Mouse (Mus musculus) gastrocnemius, postnatal 10 days (tissue): ENCODE results near the gene Smtnl2. TPM values are rescaled to one million over a fixed set of nuclear protein-coding genes. Genes with fewer than 3 reads are reported as not detected.
A peak's percentile ranks its signal among the peaks of the same experiment; 100 is the strongest.

Experiments used
- DNase-seq: peaks from one replicate; pipeline ENCODE4 v3.0.0; 2021; ENCODE audit warnings: mixed read lengths
- total RNA-seq, 2 experiments: library from RNA; stranded (reverse); gene quantifications; 2 replicates each; pipeline ENCODE4 v1.2.3; 2021

Gene Smtnl2
- total RNA-seq, 2 experiments from 2014 or later, result 145 to 153 TPM

DNA sequence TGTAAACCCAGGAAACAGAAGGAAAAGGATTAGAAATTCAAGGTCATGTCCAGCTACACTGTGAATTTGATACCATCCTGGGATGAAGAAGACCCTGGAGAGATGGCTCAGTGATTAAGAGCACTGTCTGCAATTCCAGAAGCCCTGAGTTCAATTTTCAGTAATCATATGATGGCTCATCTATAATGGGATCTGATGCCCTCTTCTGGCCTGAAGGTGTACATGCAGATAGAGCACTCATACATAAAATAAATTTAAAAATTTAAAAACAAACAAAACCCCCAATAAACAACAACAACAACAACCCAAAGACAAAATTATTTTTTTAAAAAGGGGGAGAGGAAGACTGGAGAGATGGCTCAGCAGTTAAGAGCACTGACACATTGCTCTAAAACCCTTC is 15.4 kb upstream of the Smtnl2 start:
- DNase-seq, result no peak

DNA sequence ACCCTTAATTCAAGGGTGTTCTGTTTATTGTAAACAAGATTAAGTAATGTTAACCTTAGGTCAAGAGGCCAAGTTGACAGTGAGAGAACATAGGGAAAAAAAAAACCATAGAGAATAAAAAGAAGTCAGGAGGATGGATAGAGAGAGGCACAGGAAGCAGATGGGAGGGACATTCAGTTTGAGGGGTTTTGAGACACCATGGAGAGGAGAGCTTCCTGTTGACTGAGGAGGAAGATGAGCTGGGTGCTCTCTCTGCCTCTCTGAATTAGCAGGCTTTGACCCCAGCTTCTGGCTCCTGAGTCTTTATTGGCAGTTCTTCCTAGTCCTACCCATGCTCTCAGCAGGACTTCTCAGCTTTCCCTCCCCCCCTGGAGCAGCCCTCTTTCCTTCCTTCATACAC is 13.7 kb upstream of the Smtnl2 start:
- DNase-seq, result no peak

DNA sequence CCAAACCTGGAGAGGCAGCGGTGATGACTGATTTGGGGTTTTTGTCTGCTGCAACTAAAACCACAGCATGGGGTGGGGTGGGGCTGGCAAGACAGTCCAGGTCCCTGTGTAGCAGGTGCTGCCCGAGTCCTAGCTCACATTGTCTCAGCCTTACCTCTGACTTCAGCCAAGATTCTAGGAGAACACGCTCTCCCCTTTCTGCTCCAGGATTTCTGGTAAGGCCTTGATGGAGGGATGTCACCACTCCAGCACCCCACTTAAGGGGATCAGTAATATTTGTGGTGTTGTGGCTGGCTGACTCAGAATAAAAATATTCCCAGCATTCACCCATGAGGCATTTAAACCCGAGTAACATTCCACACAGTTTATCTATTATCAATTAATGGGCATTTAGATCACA is 12.2 kb upstream of the Smtnl2 start:
- DNase-seq, result no peak

DNA sequence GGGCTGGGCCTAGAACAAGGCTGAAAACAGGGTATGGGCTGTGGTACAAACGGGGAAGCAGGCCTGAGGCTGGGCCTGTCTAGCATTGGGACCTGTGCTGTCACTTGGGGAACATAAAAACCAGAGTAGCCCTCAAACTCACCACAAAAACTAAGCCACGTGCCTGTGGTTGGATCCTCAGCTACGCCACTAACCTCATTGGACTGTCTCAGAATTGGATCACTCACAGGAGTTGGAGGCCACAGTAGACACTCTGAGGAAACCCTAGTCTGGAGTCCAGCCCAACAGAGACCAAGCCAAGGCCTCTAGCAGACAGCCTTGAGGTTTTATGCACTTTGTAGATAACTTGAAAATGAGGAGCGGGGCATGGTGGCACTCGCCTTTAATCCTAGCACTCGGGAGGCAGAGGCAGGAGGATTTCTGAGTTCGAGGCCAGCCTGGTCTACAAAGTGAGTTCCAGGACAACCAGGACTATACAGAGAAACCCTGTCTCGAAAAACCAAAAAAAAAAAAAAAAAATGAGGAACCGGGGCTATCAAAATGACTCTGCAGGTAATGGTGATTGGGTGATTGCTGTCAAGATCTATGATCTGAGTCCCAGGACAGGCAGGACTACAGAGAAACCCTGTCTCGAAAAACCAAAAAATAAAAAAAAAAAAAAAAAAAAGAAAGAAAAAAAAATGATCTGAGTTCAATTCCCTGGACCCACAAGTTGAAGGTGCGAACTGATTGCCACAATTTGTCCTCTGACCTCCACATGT is 10.2 kb upstream of the Smtnl2 start:
- DNase-seq, result no peak

DNA sequence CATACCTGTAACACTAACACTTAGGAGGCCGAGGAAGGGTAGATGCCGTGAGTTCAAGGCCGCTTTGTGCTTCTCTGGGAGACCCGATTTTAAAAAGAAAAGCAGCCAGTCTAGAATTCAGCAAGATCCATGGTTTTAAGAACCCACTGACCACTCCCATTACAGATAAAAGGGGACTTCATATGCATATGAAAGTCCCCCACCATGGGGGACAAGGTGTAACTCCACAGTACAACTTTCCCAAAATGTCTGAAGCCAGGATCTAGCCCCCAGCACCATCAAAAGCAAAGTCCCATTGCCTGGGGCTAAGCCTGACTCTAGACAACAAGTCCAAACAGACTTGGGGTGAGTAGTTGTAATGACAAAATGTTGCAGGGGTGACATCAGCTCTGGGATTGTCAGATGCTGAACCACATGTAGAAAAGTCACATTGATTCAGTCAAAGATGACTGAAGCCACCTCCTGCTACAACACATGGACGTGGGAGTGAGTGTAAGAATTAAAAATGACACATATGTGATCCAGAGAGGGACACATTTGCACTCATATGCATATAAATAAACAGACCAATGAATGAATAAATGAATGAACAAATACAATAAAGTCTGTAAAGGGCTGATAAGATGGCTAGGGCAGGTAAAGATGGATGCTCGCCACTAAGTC is 9.1 kb upstream of the Smtnl2 start:
- DNase-seq, result no peak

DNA sequence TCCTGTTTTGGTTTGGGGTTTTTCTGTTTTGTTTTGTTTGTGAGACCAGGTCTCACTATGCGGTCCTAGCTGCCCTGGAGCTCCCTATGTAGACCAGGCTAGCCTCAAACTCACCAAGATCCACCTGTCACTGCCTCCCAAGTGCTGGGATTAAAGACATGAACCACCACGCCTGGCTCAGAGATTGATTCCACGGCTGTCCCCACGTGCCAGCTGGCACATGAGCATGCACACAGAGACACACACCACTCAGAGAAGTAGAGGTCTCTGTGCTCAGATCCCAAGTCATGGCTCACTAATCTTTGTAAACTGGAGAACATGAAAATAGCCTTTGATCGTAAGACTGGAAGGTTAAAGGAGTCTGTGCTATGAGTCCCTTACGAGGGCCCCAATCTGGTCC is 7.5 kb upstream of the Smtnl2 start:
- no peak for DNase-seq

DNA sequence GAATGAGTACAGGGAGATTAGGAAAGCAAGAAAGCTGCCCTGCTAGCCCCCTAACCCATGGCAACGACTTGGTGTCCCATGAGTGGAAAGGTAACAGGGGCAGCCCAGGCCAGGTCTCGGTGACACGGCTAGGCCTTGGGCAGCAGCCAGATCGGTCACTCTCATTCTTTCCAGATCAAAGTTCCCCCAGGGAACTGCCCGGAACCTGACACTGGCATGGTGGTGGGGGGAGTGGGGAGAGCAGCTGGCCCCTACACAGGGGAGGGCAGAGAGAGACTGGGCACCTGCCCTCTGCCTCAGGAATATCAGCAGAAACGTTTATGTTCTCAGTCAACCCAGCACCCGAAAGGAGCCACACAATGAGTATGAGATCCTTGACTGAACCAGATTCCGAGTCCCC is 6.7 kb upstream of the Smtnl2 start:
- DNase-seq, result peak; percentile 48

DNA sequence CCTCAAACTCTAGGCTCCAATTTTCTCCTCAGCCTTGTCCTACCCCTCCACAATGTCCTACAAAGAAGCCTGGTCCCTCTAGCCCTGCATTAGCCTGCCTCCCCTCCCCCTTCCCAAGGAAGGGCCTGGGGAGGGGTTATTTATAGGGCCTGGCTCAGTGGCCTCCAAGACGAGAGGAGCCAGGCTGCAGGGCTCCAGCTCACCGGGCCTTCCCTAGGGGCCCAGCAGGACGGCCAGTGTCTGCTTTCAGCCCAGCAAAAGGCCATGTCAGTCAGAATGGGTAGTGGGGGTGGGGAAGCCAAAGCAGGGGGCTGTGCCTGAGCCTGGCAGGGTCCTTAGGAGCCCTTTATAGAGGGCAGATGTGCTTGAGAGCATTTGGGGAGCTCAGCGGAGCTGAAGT is 5.9 kb upstream of the Smtnl2 start:
- peak; percentile 43 for DNase-seq

DNA sequence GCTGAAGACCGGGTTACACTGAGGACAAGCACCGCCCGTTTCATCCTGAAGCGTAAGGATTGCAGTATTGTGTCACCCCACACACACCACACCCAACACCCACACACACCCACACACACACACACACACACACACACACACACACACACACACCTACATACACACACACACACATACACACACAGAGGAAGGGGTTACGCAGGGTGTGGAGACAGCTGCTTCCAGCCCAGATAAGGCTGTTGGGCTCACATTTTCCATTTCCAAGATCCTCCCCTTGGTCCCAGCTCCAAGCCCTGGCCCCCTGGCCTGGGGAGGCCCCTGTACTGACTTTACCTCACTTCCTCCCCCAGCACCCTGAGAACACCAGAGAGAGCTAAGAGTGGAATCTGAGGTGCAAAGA is 5.2 kb upstream of the Smtnl2 start:
- no peak for DNase-seq

DNA sequence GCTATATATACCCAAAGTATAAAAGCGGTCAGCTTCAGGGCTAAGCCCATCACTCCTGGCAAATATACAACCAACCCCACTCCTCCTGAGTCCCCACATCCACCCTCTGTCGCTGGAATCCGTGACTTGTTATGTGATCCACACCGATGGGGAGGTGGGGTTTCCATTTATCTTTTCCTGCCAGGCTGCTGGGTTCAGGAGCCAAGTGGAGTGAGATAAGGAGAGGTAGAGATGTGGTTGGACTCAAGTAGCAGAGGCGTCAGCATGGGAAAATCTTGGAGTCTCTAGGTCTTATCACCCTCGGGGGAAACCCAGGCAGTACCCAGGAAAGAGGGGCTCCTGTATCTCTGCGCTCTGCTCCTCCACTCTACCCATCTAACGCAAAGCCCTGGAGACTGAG is 3.6 kb upstream of the Smtnl2 start:
- no peak for DNase-seq

DNA sequence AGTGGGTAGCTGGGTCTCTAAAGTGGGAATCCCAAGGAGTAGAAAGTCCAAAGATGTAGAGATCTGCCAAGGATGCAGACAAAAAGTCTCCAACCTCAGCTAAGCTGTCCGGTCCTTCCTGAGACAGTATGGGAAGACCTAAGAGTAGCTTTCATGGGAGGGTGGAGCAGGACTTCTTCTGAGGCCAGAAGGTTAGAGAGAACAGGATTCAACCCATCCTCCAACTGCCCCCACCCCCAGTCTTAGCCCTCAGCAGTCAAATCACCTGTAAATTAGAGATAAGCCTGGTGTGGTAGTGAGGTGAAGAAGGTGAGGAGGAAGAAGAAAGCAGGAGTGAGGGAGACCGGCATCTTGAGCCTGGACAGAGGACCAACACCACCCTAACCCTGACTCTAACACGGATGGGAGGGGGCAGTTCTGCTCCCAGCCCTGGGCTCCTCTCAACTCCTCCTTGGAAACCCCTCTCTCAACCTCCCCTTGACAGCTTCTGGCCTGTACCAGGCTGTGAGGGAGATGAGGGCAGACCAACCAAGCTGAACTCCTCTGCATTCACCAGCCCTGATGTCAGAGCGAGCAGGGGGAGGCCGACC is 2.2 kb upstream of the Smtnl2 start:
- no peak for DNase-seq

DNA sequence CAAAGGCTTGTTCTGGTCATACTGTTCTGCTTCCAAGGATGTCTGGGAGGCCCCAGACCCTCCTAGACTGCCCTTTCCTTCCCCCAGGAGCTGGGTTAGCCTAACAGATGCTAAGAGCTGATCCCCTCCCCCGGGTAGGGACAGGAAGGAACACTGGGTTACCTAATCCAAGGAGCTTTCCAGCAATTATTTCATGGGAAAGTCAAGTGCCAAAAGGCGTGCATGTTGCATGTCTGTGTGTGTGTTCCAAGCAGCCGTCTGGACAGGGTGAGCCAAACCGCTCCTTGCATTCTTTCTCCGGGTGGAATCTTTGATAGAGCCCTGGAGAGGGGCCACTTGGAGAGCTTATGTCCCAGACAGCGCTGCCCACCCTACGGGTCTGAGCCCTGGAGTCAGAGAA is 1.5 kb upstream of the Smtnl2 start:
- no peak for DNase-seq

DNA sequence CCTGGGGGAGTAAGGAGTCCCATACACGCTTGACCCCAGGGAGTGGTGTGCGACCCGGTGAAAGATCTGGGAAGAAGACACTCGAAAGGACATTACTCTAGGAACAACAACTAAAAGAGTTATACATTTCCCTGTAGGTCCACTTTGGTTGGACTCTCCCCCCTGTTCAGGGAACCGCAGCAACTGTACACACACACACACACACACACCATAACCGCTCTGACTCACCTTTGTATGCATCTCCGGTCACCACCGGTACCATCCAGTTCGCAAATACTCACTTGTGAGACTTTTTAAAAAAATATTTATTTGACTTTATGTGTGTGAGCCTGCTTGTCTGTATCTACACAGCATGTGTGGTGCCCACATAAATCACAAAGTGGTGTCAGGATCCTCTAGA is 432 bp upstream of the Smtnl2 start:
- no peak for DNase-seq

DNA sequence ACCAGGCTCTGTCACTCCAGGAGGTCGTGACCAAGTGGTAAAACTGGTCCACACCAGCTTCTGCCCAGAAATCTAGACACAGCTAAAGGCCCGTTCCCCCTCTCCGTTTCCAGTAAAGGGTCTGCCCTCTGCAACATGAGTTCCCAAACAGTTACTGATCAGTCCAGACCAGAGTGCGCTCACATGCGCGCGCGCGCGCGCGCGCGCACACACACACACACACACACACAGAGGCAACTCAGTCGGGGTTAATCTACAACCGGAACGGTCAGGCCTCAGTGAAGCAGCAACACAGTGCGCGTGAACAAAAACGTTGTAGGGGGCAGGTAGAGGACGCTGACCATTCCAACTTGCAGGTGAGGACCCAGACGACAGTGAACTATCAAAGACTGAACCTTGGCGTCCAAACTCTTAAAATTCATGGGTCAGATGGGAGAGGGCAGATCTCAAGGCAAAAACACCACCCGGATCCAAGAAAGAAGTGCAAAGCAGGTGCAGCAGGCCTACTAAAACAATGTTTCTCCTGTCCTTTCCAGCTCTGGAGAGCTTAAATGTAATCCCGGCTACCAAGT is 906 bp downstream of the Smtnl2 start:
- DNase-seq, result no peak

DNA sequence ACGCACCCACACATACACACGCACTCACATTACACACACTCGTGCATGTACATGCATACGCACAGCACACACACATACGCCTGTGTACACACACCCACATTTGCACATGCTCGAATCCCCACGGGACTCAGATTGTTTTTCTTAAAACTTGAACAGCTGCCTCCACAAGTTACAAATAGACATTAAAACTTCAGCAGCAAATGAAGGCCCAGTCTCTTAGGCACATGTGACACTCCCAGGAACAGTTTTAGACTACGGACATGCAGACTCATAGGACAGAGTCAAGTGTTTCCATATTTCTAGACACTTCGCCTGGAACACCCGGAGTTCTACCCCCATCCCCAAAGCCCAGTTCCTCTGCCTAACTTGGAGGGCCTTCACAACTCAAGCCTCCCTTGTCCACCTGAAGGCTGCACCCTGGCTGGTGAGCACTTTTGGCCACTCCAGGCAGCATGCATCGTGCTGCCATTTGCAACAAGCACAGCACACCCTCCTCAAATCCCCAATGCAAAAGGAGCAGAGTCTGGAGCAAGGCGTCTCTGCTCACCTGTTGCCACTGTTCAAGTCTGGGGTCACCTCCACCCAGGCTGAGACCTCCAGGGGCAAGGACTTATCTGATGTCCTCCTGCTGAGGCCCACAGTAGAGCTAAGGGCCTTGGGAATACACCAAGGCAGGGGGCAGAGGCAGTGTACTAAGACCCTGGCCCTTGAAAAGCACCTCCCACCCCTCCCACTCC is 1.7 kb downstream of the Smtnl2 start:
- DNase-seq, result no peak

DNA sequence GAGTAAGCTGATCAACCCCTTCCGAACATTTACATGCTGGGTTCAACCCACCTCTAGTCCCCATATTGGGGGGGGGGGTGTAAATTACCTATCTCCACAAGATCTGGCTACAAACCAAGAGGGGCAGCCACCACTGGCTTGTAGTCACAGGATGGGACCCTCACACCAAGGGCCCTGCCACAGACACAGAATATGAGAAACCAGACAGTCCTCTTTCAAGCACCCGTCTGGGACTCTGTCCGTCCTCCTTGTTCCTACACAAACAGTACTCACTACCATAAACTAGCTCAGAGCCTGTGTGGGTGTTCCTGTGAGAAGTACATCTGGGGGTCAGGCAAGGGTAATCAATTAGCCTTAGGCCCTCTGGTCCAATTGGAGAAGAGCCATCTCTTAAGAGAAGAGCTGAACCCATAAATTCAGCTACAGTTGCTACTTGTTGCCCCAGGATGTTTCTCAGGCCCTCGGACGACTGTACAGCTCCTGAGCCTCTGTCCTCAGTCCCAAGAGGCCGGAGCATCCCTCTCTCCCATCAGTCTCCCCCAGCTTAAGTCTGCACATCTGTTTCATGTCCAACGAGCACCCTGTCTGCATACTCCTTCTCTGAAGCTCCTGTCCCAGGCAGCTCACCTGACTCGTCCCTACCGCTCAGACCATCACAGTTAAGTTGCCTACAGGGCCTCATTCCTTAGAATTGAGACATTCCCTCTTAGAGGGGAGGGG is 2.9 kb downstream of the Smtnl2 start:
- no peak for DNase-seq

DNA sequence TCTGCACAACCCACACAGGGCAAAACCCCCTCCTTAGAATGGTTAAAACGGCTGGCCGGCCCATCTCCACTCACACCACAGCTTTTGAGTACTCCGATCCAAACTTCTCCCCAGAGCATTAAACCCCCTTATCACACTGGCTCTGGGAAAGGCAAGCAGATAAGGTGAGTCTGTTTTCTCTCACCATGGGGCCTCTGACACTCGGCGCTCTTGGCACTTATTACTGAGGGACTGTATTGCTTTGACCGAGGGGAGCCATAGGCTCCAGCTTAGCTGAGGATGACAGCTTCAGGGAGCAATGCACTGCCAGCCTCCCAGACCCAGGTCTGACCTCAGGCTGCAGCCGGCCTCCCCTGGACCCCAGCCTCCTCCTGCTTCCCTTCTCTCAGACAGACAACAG is 3.9 kb downstream of the Smtnl2 start:
- DNase-seq, result no peak

DNA sequence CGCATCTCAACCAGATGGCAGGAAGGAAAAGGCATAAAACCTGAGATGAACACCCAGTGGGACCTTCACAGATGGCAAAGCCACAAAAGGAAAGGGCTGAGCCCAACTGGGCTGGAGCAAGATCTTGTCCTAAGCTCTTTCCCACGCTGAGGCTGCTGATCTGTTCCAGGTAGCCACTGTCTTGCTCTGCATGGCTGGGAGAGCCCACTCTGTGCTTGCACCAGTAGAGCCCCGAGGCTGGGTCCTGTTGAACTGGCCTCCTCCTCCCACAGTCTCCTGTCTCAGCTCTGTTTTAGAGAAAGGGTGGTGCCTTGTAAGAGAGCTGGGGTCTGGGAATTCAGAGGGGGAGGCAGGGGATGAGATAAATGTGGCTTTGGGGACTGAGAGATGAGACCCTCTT is 4.4 kb downstream of the Smtnl2 start:
- no peak for DNase-seq

DNA sequence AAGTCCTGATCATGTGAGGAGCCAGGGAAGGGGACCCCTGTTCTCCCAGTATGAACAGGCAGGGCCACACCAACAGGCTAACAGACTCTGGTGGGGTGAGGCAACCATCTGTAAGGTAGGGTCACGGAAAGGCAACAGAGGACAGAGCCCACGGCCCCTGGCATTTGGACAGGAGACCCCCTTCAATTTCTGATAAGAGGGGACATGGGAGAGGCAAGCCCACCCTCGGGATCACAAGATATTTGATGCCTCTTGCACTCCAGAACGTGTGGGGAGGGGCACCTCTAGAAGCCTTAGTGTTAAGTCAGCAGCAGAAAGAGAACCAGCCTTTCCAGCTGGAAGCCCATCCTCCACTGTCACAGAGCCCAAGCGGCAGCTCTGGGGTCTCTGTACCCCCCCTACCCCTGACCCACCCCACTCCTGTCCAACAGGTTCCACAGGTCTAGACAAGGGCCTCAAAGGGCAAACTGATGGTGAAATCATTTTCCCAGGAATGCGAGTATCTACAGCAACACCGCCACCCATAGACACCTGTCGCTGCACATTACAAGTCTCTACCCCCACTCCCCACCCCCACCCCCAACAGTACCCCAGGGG is 5.3 kb downstream of the Smtnl2 start:
- no peak for DNase-seq

DNA sequence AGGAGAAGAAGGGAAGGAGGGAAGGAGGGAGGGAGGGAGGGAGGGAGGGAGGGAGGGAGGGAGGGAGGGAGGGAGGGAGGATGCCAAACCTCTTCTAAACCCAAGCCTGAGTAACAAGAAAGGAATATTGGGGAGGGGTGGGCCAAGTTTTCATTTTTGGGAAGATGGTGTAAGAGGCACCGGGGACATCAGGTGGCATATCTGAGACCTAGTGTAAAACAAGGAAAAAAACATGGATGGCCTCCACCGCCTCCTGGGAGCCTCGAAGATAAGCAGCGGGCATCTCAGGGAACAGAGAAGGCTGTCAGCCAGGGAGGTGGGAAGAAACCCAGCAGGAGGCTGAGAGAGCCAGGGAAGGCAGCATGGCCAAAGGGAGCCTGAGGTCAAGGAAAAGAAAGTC is 6.0 kb downstream of the Smtnl2 start:
- DNase-seq, result no peak

DNA sequence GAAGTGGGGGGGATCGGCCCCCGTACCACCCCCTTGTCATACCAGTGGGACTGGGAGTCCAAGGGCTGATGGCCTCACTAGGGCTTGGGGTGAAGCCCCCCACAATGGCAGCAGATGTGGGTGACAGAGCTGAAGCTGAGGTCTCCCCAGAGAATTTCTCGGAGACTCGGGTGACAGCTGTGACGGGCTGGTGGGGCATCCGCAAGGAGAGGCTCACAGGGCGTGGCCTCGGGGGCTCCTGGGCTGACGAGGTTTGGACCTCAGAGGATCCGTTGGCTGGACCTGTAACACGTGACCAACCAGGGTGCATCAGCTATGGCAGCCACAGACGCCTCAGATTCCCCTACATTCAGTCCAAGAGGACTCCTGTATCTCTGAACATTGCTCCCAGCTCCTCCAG is 8.5 kb downstream of the Smtnl2 start:
- DNase-seq, result no peak

DNA sequence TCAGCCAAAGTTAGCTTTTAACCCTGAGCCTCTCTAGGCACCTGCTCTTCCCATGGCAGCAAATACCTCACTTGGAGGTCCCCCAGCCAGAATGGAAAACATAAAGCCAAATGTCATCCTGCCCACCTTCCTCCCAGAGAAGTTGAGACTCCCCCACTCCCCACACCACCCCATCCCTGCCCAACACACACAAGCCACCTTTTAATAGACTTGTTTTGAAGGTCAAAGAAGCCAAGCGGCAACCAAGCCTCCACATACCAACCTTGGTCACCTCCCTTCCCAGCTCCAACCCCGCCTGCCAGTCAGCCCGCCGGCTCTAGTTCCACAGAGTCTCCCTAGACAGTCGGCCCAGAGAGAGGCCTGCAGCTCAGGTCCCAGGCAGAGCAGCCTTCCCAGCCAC is 9.5 kb downstream of the Smtnl2 start:
- no peak for DNase-seq
